Mouse (Mus musculus) ZHBTc4 (cell line): ENCODE data around the gene Uba1.

Experiments used
- DNase-seq: peaks from one replicate; pipeline ENCODE4 v3.0.0-alpha.2; 2011; ENCODE audit warnings: low read depth, low spot score

Gene Uba1

DNA sequence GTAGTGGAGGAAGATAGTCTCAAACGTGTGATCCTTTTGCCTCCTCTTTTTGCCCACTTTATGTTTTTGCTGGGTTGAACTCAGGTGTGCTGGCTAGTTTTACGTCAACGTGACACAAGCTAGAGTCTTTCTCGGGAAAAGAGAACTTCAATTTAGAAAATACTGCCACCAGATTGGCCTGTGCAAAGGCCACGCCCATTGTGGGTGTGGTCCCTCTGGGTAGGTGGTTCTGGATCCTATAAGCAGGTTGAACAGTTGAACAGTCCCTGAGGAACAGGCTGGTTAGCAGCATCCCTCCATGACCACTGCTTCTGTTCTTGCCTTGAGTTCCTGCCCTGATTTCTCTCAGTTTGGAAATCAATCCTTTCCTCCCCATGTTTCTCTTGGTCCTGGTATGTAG is 70.6 kb downstream of the Uba1 start:
- peak; percentile 63 for DNase-seq

DNA sequence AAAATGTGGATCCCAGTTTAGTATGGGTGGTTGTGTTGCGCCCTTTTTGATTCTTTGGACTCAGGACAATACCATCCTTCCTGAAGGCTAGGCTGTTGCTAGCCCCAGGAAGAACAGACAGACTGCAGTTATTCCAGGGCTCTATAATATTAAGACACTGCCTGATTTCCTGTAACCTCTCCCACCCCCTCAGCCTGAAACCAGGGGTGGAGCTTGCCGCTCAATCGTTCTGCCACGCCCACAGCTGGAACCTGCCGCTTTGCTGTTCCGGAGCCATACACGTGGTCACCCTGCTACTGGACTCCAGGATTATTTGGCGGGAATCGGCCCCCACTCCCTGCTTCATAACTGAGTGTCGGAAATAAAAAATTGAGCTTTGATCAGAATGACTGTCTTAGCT is 71.9 kb downstream of the Uba1 start:
- DNase-seq, result peak; percentile 37
